Mouse (Mus musculus) neural tube, embryonic 15.5 days (tissue): ENCODE data around the gene Hamp. TPM values are rescaled to one million over a fixed set of nuclear protein-coding genes. Genes with fewer than 3 reads are reported as not detected.
"Not testable (repeated sequence)": the region's sequence is repeated elsewhere in the genome, so short reads cannot be mapped to it uniquely, and the experiment has no call there.

Experiments used
- ATAC-seq: fragments of 200-750 bp; cut with Nextera tagmentation; 2 replicates; pipeline ENCODE4 v1.8.0; 2017; ENCODE audit warnings: mild to moderate bottlenecking, moderate TSS enrichment, moderate library complexity; ENCODE audit not compliant: low FRiP score
- H3K27ac ChIP-seq: fragments of 300-500 bp; sonication (generic); replicated peaks from 2 replicates; pipeline ENCODE4 v1.5.1; 2015; ENCODE audit warnings: mild to moderate bottlenecking, inconsistent platforms
- H3K27me3 ChIP-seq: fragments of 300-500 bp; sonication (generic); replicated peaks from 2 replicates; pipeline ENCODE4 v1.6.1; 2015; ENCODE audit warnings: inconsistent platforms
- H3K36me3 ChIP-seq: fragments of 300-500 bp; sonication (generic); 2 replicates; pipeline ENCODE4 v1.6.1; 2015; ENCODE audit warnings: inconsistent platforms
- H3K4me1 ChIP-seq: fragments of 300-500 bp; sonication (generic); 2 replicates; pipeline ENCODE4 v1.6.1; 2015; ENCODE audit warnings: inconsistent platforms
- H3K4me2 ChIP-seq: fragments of 300-500 bp; sonication (generic); 2 replicates; pipeline ENCODE4 v1.6.1; 2015; ENCODE audit warnings: inconsistent platforms, mild to moderate bottlenecking, moderate library complexity
- H3K4me3 ChIP-seq: fragments of 300-500 bp; sonication (generic); replicated peaks from 2 replicates; pipeline ENCODE4 v1.5.1; 2015; ENCODE audit warnings: mild to moderate bottlenecking, inconsistent platforms
- H3K9ac ChIP-seq: fragments of 300-500 bp; sonication (generic); replicated peaks from 2 replicates; pipeline ENCODE4 v1.6.1; 2015; ENCODE audit warnings: mild to moderate bottlenecking, inconsistent platforms
- H3K9me3 ChIP-seq: fragments of 300-500 bp; sonication (generic); replicated peaks from 2 replicates; pipeline ENCODE4 v1.6.1; 2016; ENCODE audit warnings: inconsistent platforms
- WGBS: fragments of 180-500 bp; shearing (Covaris S2); methylation state at CpG from one replicate; pipeline ENCODE4 v1.1.7; 2015; ENCODE audit warnings: mixed read lengths; 5-methylcytosine and 5-hydroxymethylcytosine counted together
- polyA plus RNA-seq: library from polyadenylated mRNA; unstranded; fragments of >200 nt; fragmentation: Nextera tagmentation; extraction: Ambion mirVana; gene quantifications from 2 replicates; pipeline ENCODE4 v1.2.1, GENCODE M21; 2015

Hamp gene
- polyA plus RNA-seq, 1 experiment from 2014 or later = not detected

DNA sequence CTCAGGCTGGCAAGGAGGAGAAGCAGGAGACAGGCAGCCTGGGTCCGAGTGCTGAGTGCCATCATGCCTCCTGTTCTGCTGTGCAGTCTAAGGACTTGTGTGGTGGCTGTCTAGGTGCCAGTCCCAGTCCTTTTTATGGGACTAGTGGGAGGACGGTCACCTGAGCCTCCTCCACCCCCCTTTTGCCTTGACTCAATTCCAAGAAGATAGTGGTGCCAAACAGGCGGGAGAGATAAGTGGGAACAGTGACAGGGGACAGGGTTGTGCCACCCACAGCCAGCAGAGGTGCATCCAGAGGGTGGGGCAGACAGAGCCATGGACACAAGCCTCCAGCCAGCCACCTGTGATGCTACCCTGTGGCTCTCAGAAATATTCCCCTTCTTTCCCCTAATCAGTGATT is 19.8 kb downstream of the Hamp start:
- H3K27ac ChIP-seq = no peak overlapping the region
- H3K9ac ChIP-seq = no peak overlapping the region
- H3K4me1 ChIP-seq = no peaks in the 10 kb centered on the region
- ATAC-seq = no peak
- WGBS = 71% methylated on average over 3 of the region's 3 CpGs
- H3K9me3 ChIP-seq = no peaks in the 10 kb centered on the region
- H3K36me3 ChIP-seq = no peaks in the 10 kb centered on the region
- H3K27me3 ChIP-seq = no peaks in the 10 kb centered on the region
- no peak overlapping the region for H3K4me3 ChIP-seq
- no peak overlapping the region for H3K4me2 ChIP-seq

- H3K4me1 ChIP-seq, H3K27me3 ChIP-seq, H3K9me3 ChIP-seq, H3K4me2 ChIP-seq, H3K27ac ChIP-seq, ATAC-seq, H3K9ac ChIP-seq, H3K4me3 ChIP-seq, H3K36me3 ChIP-seq: not testable (repeated sequence)
- WGBS = 47% methylated on average over 3 of the region's 3 CpGs
Observed at GRCm38 (mm10) chr7:30922490-30922889, 21.3 kb downstream of the Hamp start.

- Histone ChIP-seq H3K9ac (no peak overlapping the region), H3K9me3 (no peaks in the 10 kb centered on the region), H3K27me3 (no peaks in the 10 kb centered on the region), H3K4me3 (no peak overlapping the region), H3K36me3 (no peaks in the 10 kb centered on the region), H3K4me2 (no peak overlapping the region), H3K27ac (no peak overlapping the region), H3K4me1 (no peaks in the 10 kb centered on the region)
- WGBS = 70% methylated on average over 3 of the region's 3 CpGs
- no peak for ATAC-seq
Observed at GRCm38 (mm10) chr7:30920217-30920616, 23.6 kb downstream of the Hamp start.

DNA sequence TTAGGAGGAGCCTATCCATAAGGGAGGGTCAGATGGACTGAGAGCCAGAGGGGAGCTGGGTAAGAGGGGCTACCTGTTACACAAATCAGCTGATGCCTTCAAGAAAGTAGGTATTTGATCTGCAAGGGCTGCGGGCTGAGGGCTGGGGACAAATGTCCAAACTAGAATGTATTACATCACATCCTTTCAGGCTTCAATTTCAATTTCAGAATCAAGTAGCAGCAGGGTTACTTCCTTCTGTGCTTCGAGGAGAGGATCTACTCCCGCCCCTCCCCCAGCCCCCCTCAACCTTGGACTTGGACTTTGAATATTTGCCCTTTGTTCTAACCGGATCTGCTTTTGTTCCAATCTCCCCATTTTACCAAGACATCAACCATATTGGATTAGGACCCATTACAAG is 26.6 kb downstream of the Hamp start:
- H3K4me1 ChIP-seq = no peaks in the 10 kb centered on the region
- no peaks in the 10 kb centered on the region for H3K9me3 ChIP-seq
- no peak overlapping the region for H3K9ac ChIP-seq
- H3K4me2 ChIP-seq = no peak overlapping the region
- ATAC-seq = no peak
- WGBS = 70% methylated on average over 4 of the region's 4 CpGs
- no peaks in the 10 kb centered on the region for H3K27me3 ChIP-seq
- H3K36me3 ChIP-seq = no peaks in the 10 kb centered on the region
- H3K27ac ChIP-seq = no peak overlapping the region
- H3K4me3 ChIP-seq = no peak overlapping the region

GRCm38 (mm10) chr7:30916713-30917112 is 27.1 kb downstream of the Hamp start:
- no peak overlapping the region for H3K27ac ChIP-seq
- no peak overlapping the region for H3K9ac ChIP-seq
- H3K27me3 ChIP-seq = no peaks in the 10 kb centered on the region
- no peaks in the 10 kb centered on the region for H3K4me1 ChIP-seq
- ATAC-seq = no peak
- 35% methylated on average over 6 of the region's 6 CpGs for WGBS
- H3K36me3 ChIP-seq = no peaks in the 10 kb centered on the region
- no peak overlapping the region for H3K4me2 ChIP-seq
- no peak overlapping the region for H3K4me3 ChIP-seq
- no peaks in the 10 kb centered on the region for H3K9me3 ChIP-seq

DNA sequence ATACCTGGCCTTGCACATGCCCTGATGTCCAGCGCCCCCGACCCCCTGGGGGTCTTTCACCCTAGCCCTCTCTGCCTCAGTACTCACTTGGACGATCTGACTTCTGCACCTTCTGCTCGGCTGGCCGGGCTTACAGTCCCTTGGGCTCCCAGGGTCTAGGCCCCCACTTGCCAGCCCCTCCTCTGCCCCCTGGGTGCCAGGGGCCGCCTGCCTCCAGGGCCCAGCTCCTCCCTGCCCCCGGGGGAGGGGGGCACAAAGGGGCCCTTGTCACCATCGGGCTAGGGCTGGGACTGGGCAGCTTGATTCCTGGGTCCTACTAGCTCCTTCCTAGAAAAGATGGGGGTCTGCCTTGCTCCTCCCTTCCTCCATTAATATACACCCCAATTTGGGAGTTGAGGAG is 29.1 kb downstream of the Hamp start, which contains the start of gene Mag:
Mag (minus strand) TSS at position 142 of the 400 bp plus-strand sequence.
- Histone ChIP-seq H3K4me1 (no peaks in the 10 kb centered on the region), H3K36me3 (no peaks in the 10 kb centered on the region), H3K4me2 (no peak within 1 kb of the TSS), H3K9ac (no peak within 1 kb of the TSS), H3K4me3 (no peak within 1 kb of the TSS), H3K27ac (no peak within 1 kb of the TSS), H3K9me3 (no peaks in the 10 kb centered on the region), H3K27me3 (no peaks in the 10 kb centered on the region)
- ATAC-seq = no peak
- 67% methylated on average over 8 of the region's 8 CpGs for WGBS

DNA sequence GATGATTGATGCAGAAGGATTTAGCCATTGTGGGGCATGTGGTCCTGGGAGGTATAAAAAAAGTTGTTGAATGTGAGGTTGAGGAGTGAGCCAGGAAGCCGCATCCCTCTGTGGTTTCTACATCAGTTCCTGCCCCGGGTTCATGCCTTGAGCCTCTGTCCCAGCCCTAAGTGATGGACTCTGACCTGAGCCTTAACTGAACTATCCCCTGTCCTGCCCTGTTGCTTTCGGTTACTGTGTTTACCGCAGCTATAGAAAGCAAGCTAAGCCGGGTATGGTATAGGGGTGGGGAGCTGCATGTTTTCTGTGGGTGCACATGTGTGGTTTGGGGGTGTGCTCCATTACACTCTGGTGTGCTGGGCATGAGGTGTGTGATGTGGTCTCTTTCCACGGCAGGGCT is 34.1 kb downstream of the Hamp start:
- H3K36me3 ChIP-seq = no peaks in the 10 kb centered on the region
- H3K4me2 ChIP-seq = no peak overlapping the region
- no peak overlapping the region for H3K9ac ChIP-seq
- no peaks in the 10 kb centered on the region; the same call in 1 of the 2 replicates for H3K27me3 ChIP-seq
- no peak for ATAC-seq
- WGBS = 85% methylated on average over 6 of the region's 6 CpGs
- no peak overlapping the region for H3K4me3 ChIP-seq
- no peaks in the 10 kb centered on the region for H3K9me3 ChIP-seq
- peaks cover 6% of the 10 kb centered on the region for H3K4me1 ChIP-seq
- no peak overlapping the region for H3K27ac ChIP-seq

DNA sequence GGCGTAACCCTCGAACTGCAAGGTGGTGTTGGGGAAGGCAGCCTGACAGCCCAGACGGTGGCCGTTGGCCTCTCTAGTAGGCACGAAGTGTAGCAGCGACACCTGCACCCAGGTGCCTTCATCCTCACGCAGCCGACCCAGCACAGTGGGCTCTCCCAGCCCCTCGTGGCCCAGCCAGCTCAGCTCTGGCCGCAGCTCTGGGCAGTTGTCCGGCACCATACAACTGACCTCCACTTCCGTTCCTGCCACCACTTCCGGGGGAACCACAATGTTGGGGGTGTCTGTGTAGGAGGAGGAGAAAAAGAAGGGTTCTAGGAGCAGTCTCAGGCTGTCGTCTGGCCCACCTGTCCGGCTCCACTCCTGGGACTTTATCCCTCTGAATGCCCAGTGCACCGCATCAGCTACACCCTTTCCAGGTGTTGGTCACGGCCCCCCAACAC is 34.8 kb downstream of the Hamp start:
- H3K4me1 ChIP-seq = peaks cover 6% of the 10 kb centered on the region
- no peak overlapping the region for H3K9ac ChIP-seq
- H3K4me2 ChIP-seq = peak overlapping the region; percentile 61
- 28% methylated on average over 17 of the region's 17 CpGs for WGBS
- no peaks in the 10 kb centered on the region; the same call in 1 of the 2 replicates for H3K27me3 ChIP-seq
- H3K9me3 ChIP-seq = no peaks in the 10 kb centered on the region
- H3K27ac ChIP-seq = no peak overlapping the region
- peak; percentile 11; the same call in 1 of the 2 replicates for ATAC-seq
- no peaks in the 10 kb centered on the region for H3K36me3 ChIP-seq
- peak overlapping the region; percentile 33 for H3K4me3 ChIP-seq

GRCm38 (mm10) chr7:30908277-30908991 is 35.4 kb downstream of the Hamp start:
- peak overlapping the region; percentile 33 for H3K4me3 ChIP-seq
- ATAC-seq = peak; percentile 59; the same call in 1 of the 2 replicates
- WGBS = 3% methylated on average over 23 of the region's 26 CpGs
- H3K4me1 ChIP-seq = peaks cover 6% of the 10 kb centered on the region
- H3K27ac ChIP-seq = no peak overlapping the region
- peak overlapping the region; percentile 61 for H3K4me2 ChIP-seq
- H3K36me3 ChIP-seq = no peaks in the 10 kb centered on the region
- H3K9me3 ChIP-seq = no peaks in the 10 kb centered on the region
- no peaks in the 10 kb centered on the region; the same call in 1 of the 2 replicates for H3K27me3 ChIP-seq
- peak overlapping the region; percentile 20; the same call in 1 of the 2 replicates for H3K9ac ChIP-seq

DNA sequence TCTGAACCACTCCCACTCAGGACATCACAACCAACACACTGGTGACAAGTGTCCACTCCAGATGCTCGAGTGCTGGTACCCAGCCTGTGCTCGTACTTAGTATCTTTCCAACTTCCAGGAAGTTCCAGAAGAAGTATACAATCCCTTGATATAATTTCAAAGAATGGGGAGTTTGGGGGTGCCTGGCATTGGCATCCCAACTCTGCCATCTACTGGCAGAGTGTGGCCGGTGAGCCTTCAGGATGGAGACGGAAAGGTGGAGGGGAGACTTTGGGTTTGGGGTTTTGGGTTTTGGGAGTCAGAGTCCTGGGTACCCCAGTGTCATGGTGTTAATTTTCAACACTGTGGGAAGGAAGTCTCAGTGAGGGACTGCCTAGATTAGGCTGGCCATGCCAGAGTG is 39.8 kb downstream of the Hamp start:
- 54% methylated on average over 4 of the region's 4 CpGs for WGBS
- H3K4me3 ChIP-seq = no peak overlapping the region
- no peaks in the 10 kb centered on the region for H3K36me3 ChIP-seq
- H3K4me1 ChIP-seq = peaks cover 6% of the 10 kb centered on the region
- H3K27me3 ChIP-seq = no peaks in the 10 kb centered on the region; the same call in 1 of the 2 replicates
- no peak overlapping the region for H3K9ac ChIP-seq
- no peak overlapping the region for H3K27ac ChIP-seq
- H3K9me3 ChIP-seq = no peaks in the 10 kb centered on the region
- ATAC-seq = no peak
- no peak overlapping the region for H3K4me2 ChIP-seq

GRCm38 (mm10) chr7:30895217-30895616 is 48.6 kb downstream of the Hamp start:
- H3K4me3 ChIP-seq = no peak overlapping the region
- H3K4me1 ChIP-seq = no peaks in the 10 kb centered on the region
- ATAC-seq = no peak
- H3K9me3 ChIP-seq = no peaks in the 10 kb centered on the region
- H3K27ac ChIP-seq = no peak overlapping the region
- H3K9ac ChIP-seq = no peak overlapping the region
- WGBS = 95% methylated on average over 3 of the region's 3 CpGs
- no peaks in the 10 kb centered on the region for H3K27me3 ChIP-seq
- no peaks in the 10 kb centered on the region for H3K36me3 ChIP-seq
- H3K4me2 ChIP-seq = no peak overlapping the region

GRCm38 (mm10) chr7:30892515-30892914 is 51.3 kb downstream of the Hamp start:
- Histone ChIP-seq H3K36me3 (no peaks in the 10 kb centered on the region), H3K4me3 (no peak overlapping the region), H3K27me3 (no peaks in the 10 kb centered on the region), H3K27ac (no peak overlapping the region), H3K4me2 (no peak overlapping the region), H3K9me3 (no peaks in the 10 kb centered on the region), H3K9ac (no peak overlapping the region), H3K4me1 (no peaks in the 10 kb centered on the region)
- 72% methylated on average over 3 of the region's 3 CpGs for WGBS
- ATAC-seq = no peak
